Mouse (Mus musculus) olfactory bulb, adult 2 months (tissue): ENCODE data around the gene Slc25a28.
A peak's percentile ranks its signal among the peaks of the same experiment; 100 is the strongest.

ENCODE experiments used
- CTCF ChIP-seq: fragments of 200-500 bp; IDR thresholded peaks from 2 replicates; pipeline ENCODE4 v1.5.1; 2012; ENCODE audit warnings: low read depth, mild to moderate bottlenecking, low read length, moderate library complexity; ENCODE audit not compliant: insufficient read depth
- POLR2A ChIP-seq: fragments of 200-500 bp; IDR thresholded peaks from 2 replicates; pipeline ENCODE4 v1.6.1; 2012; ENCODE audit warnings: mild to moderate bottlenecking, low read depth, low read length, moderate library complexity; ENCODE audit not compliant: insufficient read depth

DNA sequence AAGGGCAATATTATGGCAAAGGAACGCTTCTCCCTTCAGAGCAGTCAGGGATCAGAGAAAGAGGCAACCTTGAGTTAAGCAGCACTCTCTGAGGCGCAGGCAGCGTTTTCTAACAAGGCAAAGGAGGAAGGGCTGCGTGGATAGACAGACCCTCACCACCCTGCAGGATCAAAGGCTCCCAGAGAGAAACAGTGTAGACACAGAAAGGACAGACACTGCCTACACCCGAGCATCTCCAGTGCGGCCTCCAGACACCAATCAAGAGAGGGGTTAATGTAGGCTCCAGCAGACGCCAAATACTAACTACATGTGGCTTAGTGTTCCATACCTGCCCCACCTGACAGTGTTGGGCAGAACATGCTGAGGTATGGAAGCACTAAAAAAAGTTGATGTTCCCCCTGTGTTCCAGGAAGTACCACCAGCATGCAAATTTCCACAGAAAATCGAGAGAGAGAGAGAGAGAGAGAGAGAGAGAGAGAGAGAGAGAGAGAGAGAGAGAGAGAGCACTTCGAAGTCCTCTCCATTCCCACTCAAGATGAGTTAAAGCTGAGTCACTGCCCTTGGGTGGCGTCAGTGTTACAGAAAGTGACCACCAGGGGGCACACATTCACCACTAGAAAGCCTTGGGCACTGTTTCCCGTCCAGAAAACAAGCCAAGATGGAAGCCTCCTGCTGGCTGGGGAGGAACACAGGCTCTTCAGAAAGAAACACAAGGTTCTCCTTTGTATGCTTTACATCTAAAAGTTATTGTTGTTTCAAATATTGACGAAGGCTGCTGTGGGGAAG is 44.0 kb downstream of the Slc25a28 start:
- TF ChIP-seq CTCF = peak; percentile 34; the same call in 1 of the 2 replicates
- no peak for TF ChIP-seq POLR2A
